ENCODE assay signal across 8 mouse cellular contexts in the genomic region with DNA sequence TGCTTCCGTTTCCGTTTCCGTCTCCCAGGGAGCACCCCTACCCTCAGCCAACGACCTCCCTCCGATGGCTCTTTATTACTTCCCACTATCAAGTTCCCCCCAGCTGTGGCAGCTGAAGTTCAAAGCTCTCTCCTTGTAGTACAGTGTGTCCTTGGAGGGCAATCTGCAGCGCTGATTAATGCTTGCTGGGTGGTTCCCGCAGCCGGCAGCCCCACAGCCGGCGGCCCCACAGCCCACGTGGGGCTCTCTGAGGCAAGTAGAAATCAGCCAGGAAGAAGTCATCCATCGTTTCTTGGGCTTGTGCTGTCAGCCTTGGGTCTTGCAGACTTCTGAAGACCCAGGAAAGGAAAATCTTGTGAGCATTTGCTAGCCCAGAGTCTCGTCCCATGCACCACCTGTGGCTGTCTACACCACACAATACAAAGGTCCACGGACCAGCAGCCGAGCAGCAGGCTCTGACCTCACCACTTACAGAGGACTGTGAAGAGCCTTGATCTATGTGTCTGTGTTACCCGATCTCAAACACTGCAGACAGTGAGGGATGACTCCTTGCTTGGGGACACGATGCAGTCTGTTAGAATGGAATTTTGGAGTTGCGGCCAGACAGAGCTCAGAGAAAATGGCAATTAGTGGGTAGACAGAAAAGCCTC.
A peak's percentile ranks its signal among the peaks of the same experiment; 100 is the strongest.
DNase-seq lines count a peak whose midpoint lies in the region; ATAC-seq lines count a peak whose summit lies in the region.

No protein-coding gene starts in this region.

- no peak overlapping the region for H3K4me3 ChIP-seq in forebrain, embryonic 10.5 days
- H3K4me3 ChIP-seq in forebrain, embryonic 16.5 days (replicated peaks; ENCODE audit: low read length) = no peak overlapping the region
- no peak overlapping the region for H3K4me3 ChIP-seq in forebrain, embryonic 14.5 days (ENCODE audit: low read depth, low read length)
- H3K4me3 ChIP-seq in hindbrain, embryonic 12.5 days = no peak overlapping the region
- no peak overlapping the region for H3K4me3 ChIP-seq in limb, embryonic 15.5 days
- H3K4me3 ChIP-seq in neural tube, embryonic 11.5 days (ENCODE audit: low read depth, low read length) = no peak overlapping the region

- no peak overlapping the region for H3K4me2 ChIP-seq in forebrain, embryonic 16.5 days (ENCODE audit: low read length)
- no peak overlapping the region for H3K4me2 ChIP-seq in forebrain, embryonic 14.5 days (ENCODE audit: low read length)
- H3K4me2 ChIP-seq in hindbrain, embryonic 12.5 days (replicated peaks) = peak overlapping the region; percentile 25
- peak overlapping the region; percentile 19; the same call in 1 of the 2 replicates for H3K4me2 ChIP-seq in limb, embryonic 15.5 days
- 0 out of 2 replicates have a peak overlapping the region, but pooled peaks have one; percentile 0 for H3K4me2 ChIP-seq in neural tube, embryonic 11.5 days (ENCODE audit: low read depth)

- no peak overlapping the region for H3K9ac ChIP-seq in forebrain, embryonic 16.5 days (replicated peaks; ENCODE audit: low read depth, low read length)
- H3K9ac ChIP-seq in forebrain, embryonic 14.5 days (ENCODE audit: low read length) = no peak overlapping the region
- H3K9ac ChIP-seq in hindbrain, embryonic 12.5 days = no peak overlapping the region
- H3K9ac ChIP-seq in limb, embryonic 15.5 days = no peak overlapping the region
- H3K9ac ChIP-seq in neural tube, embryonic 11.5 days (ENCODE audit: low read length) = no peak overlapping the region

- peaks cover 15% of the 10 kb centered on the region for H3K27me3 ChIP-seq in forebrain, embryonic 10.5 days (ENCODE audit: poor library complexity, severe bottlenecking)
- H3K27me3 ChIP-seq in forebrain, embryonic 16.5 days (replicated peaks; ENCODE audit: control insufficient read depth, insufficient read depth, low read length) = no peaks in the 10 kb centered on the region
- H3K27me3 ChIP-seq in forebrain, embryonic 14.5 days (replicated peaks; ENCODE audit: control insufficient read depth, insufficient read depth, low read length) = no peaks in the 10 kb centered on the region
- 0 out of 2 replicates have a peak, but pooled peaks cover 3% of the 10 kb centered on the region for H3K27me3 ChIP-seq in hindbrain, embryonic 12.5 days
- 0 out of 2 replicates have a peak, but pooled peaks cover 3% of the 10 kb centered on the region for H3K27me3 ChIP-seq in limb, embryonic 15.5 days
- no peaks in the 10 kb centered on the region for H3K27me3 ChIP-seq in neural tube, embryonic 11.5 days (ENCODE audit: control insufficient read depth, insufficient read depth, low read length)

- peak overlapping the region; percentile 9; the same call in 1 of the 2 replicates for H3K27ac ChIP-seq in forebrain, embryonic 10.5 days
- no peak overlapping the region for H3K27ac ChIP-seq in forebrain, embryonic 16.5 days (ENCODE audit: low read length)
- no peak overlapping the region; the same call in 1 of the 2 replicates for H3K27ac ChIP-seq in forebrain, embryonic 14.5 days (ENCODE audit: low read depth, low read length)
- H3K27ac ChIP-seq in hindbrain, embryonic 12.5 days = peak overlapping the region; percentile 52; the same call in 1 of the 2 replicates
- peak overlapping the region; percentile 68 for H3K27ac ChIP-seq in limb, embryonic 15.5 days
- no peak overlapping the region for H3K27ac ChIP-seq in neural tube, embryonic 11.5 days (ENCODE audit: low read depth, low read length)

- ATAC-seq in forebrain, embryonic 16.5 days = no peak
- ATAC-seq in forebrain, embryonic 14.5 days = peak; percentile 42; the same call in 1 of the 2 replicates
- peak; percentile 33 for ATAC-seq in hindbrain, embryonic 12.5 days (ENCODE audit: low FRiP score)
- peak; percentile 16; the same call in 1 of the 2 replicates for ATAC-seq in limb, embryonic 15.5 days (ENCODE audit: insufficient number of reproducible peaks, low FRiP score, low TSS enrichment, low read depth)
- ATAC-seq in neural tube, embryonic 11.5 days (ENCODE audit: insufficient read depth, low FRiP score, low TSS enrichment) = 0 out of 2 replicates have a peak, but pooled peaks have one; percentile 45

- WGBS in forebrain, embryonic 10.5 days = 73% methylated on average over 18 of the region's 18 CpGs
- 59% methylated on average over 18 of the region's 18 CpGs for WGBS in forebrain, embryonic 16.5 days
- 67% methylated on average over 18 of the region's 18 CpGs for WGBS in forebrain, embryonic 14.5 days
- WGBS in hindbrain, embryonic 12.5 days = 24% methylated on average over 18 of the region's 18 CpGs
- 11% methylated on average over 18 of the region's 18 CpGs for WGBS in limb, embryonic 15.5 days
- WGBS in neural tube, embryonic 11.5 days = 19% methylated on average over 18 of the region's 18 CpGs

- no peak for DNase-seq in forebrain, embryonic 10.5 days (ENCODE audit: extremely low spot score, low spot score)
- DNase-seq in forebrain, embryonic 14.5 days (ENCODE audit: low spot score) = no peak
- DNase-seq in neural tube, embryonic 11.5 days (ENCODE audit: low spot score) = peak; percentile 80
- no peak for DNase-seq in urinary bladder, adult 2 months (ENCODE audit: low spot score)
- no peak for DNase-seq in cerebellum, adult 11-12 months

- H3K36me3 ChIP-seq in forebrain, embryonic 10.5 days (replicated peaks) = no peaks in the 10 kb centered on the region
- no peaks in the 10 kb centered on the region for H3K36me3 ChIP-seq in forebrain, embryonic 16.5 days (ENCODE audit: control insufficient read depth, insufficient read depth)
- no peaks in the 10 kb centered on the region for H3K36me3 ChIP-seq in forebrain, embryonic 14.5 days (ENCODE audit: control insufficient read depth, insufficient read depth, low read length)
- H3K36me3 ChIP-seq in hindbrain, embryonic 12.5 days = no peaks in the 10 kb centered on the region
- H3K36me3 ChIP-seq in limb, embryonic 15.5 days = no peaks in the 10 kb centered on the region
- no peaks in the 10 kb centered on the region for H3K36me3 ChIP-seq in neural tube, embryonic 11.5 days (ENCODE audit: control insufficient read depth, insufficient read depth, low read length)

- peaks cover 47% of the 10 kb centered on the region for H3K4me1 ChIP-seq in forebrain, embryonic 10.5 days
- peaks cover 14% of the 10 kb centered on the region; the same call in 1 of the 2 replicates for H3K4me1 ChIP-seq in forebrain, embryonic 16.5 days (replicated peaks; ENCODE audit: control insufficient read depth, insufficient read depth, low read length)
- H3K4me1 ChIP-seq in forebrain, embryonic 14.5 days (ENCODE audit: control insufficient read depth, insufficient read depth, low read length) = peaks cover 11% of the 10 kb centered on the region; the same call in 1 of the 2 replicates
- H3K4me1 ChIP-seq in hindbrain, embryonic 12.5 days = peaks cover 44% of the 10 kb centered on the region
- H3K4me1 ChIP-seq in limb, embryonic 15.5 days = peaks cover 50% of the 10 kb centered on the region
- H3K4me1 ChIP-seq in neural tube, embryonic 11.5 days (ENCODE audit: control insufficient read depth, insufficient read depth, low read length) = peaks cover 21% of the 10 kb centered on the region

- no peaks in the 10 kb centered on the region for H3K9me3 ChIP-seq in forebrain, embryonic 10.5 days
- no peaks in the 10 kb centered on the region for H3K9me3 ChIP-seq in forebrain, embryonic 16.5 days (ENCODE audit: control insufficient read depth, low read length)
- H3K9me3 ChIP-seq in forebrain, embryonic 14.5 days (replicated peaks; ENCODE audit: control insufficient read depth, low read length) = no peaks in the 10 kb centered on the region
- H3K9me3 ChIP-seq in hindbrain, embryonic 12.5 days (replicated peaks) = no peaks in the 10 kb centered on the region
- H3K9me3 ChIP-seq in limb, embryonic 15.5 days = no peaks in the 10 kb centered on the region
- no peaks in the 10 kb centered on the region for H3K9me3 ChIP-seq in neural tube, embryonic 11.5 days (ENCODE audit: control insufficient read depth, low read length)

Comparison
In these comparisons a context has a peak if more than half of its experiments do, and no peak if none do; other contexts are left out.
1. H3K27ac ChIP-seq: peak in forebrain, embryonic 10.5 days (single experiment), hindbrain, embryonic 12.5 days (single experiment) and limb, embryonic 15.5 days (single experiment); none in forebrain, embryonic 16.5 days (single experiment), forebrain, embryonic 14.5 days (single experiment) and neural tube, embryonic 11.5 days (single experiment).
2. H3K4me2 ChIP-seq: peak in hindbrain, embryonic 12.5 days (single experiment), limb, embryonic 15.5 days (single experiment) and neural tube, embryonic 11.5 days (single experiment); none in forebrain, embryonic 16.5 days (single experiment) and forebrain, embryonic 14.5 days (single experiment).